Mouse (Mus musculus) kidney, adult 2 months (tissue): Measurements from ENCODE around the gene Fam72a.

Experiments
- CTCF ChIP-seq: fragments of 200-500 bp; conservative IDR thresholded peaks from 2 replicates; pipeline ENCODE4 v1.5.1; 2011; ENCODE audit warnings: low read depth, mild to moderate bottlenecking, control low read depth, low read length, moderate library complexity, mixed read lengths; ENCODE audit not compliant: insufficient read depth, insufficient read length
- POLR2A ChIP-seq: fragments of 200-500 bp; IDR thresholded peaks from one replicate; pipeline ENCODE4 v1.6.1; 2011; ENCODE audit warnings: low read depth, low read length, control low read depth

- TF ChIP-seq CTCF (no peak), POLR2A (no peak)
Measured at GRCm38 (mm10) chr1:131511131-131511530, 16.6 kb upstream of the Fam72a start.
